Mouse (Mus musculus) activated CD4-positive, CD25-positive, alpha-beta regulatory T cell, adult 9 weeks (primary cell): ENCODE data around the gene H2al3. TPM values are rescaled to one million over a fixed set of nuclear protein-coding genes. Genes with fewer than 3 reads are reported as not detected.

Experiments
- polyA plus RNA-seq: library from polyadenylated mRNA; unstranded; fragments of 100-300 nt; shearing (Covaris generic); gene quantifications from one replicate; pipeline ENCODE4 v1.2.1, GENCODE M21; 2017

Gene H2al3
- polyA plus RNA-seq, result not detected

GRCm38 (mm10) chrX:9849403-9849802 is at the start of gene H2al3:
Gene H2al3, plus strand, starts transcription at chrX:9849703.

GRCm38 (mm10) chrX:9846628-9847027 is 2.9 kb upstream of the H2al3 start, which contains the start of gene Hypm:
Gene Hypm, plus strand, starts transcription at chrX:9846928.

GRCm38 (mm10) chrX:9885322-9885721 is 35.8 kb downstream of the H2al3 start, which contains the start of gene Sytl5:
Gene Sytl5, plus strand, starts transcription at chrX:9885622.

Other genes starting within 250 kb of the H2al3 start
- 52.4 TPM for gene Dynlt3, start 186.7 kb upstream of the H2al3 start, polyA plus RNA-seq
- not detected for gene Hypm, start 2.8 kb upstream of the H2al3 start, polyA plus RNA-seq
- not detected for gene Sytl5, start 35.9 kb downstream of the H2al3 start, polyA plus RNA-seq